Mouse (Mus musculus) liver, embryonic 16.5 days (tissue): ENCODE data around the gene Ccdc34. TPM values are rescaled to one million over a fixed set of nuclear protein-coding genes. Genes with fewer than 3 reads are reported as not detected.

Experiments used
- ATAC-seq: fragments of 200-750 bp; cut with Nextera tagmentation; 2 replicates; pipeline ENCODE4 v1.8.0; 2017; ENCODE audit warnings: low read depth, mild to moderate bottlenecking, moderate number of reproducible peaks, moderate library complexity
- H3K27ac ChIP-seq: fragments of 300-500 bp; sonication (generic); 2 replicates; pipeline ENCODE4 v1.5.1; 2014; ENCODE audit warnings: mild to moderate bottlenecking, low read length
- H3K27me3 ChIP-seq: fragments of 300-500 bp; sonication (generic); 2 replicates; pipeline ENCODE4 v1.6.1; 2014; ENCODE audit warnings: low read depth, low read length, mixed read lengths; ENCODE audit not compliant: control insufficient read depth, insufficient read depth
- H3K36me3 ChIP-seq: fragments of 300-500 bp; sonication (generic); 2 replicates; pipeline ENCODE4 v1.6.1; 2014; ENCODE audit warnings: mild to moderate bottlenecking; ENCODE audit not compliant: control insufficient read depth, insufficient read depth
- H3K4me1 ChIP-seq: fragments of 300-500 bp; sonication (generic); 2 replicates; pipeline ENCODE4 v1.6.1; 2014; ENCODE audit warnings: low read depth, low read length, mixed read lengths; ENCODE audit not compliant: control insufficient read depth
- H3K4me2 ChIP-seq: fragments of 300-500 bp; sonication (generic); 2 replicates; pipeline ENCODE4 v1.6.1; 2014; ENCODE audit warnings: low read depth, low read length, mixed read lengths
- H3K4me3 ChIP-seq: fragments of 300-500 bp; sonication (generic); 2 replicates; pipeline ENCODE4 v1.5.1; 2014; ENCODE audit warnings: low read depth, mild to moderate bottlenecking, low read length
- H3K9ac ChIP-seq: fragments of 300-500 bp; sonication (generic); 2 replicates; pipeline ENCODE4 v1.6.1; 2014; ENCODE audit warnings: low read depth, low read length
- H3K9me3 ChIP-seq: fragments of 300-500 bp; sonication (generic); replicated peaks from 2 replicates; pipeline ENCODE4 v1.6.1; 2016; ENCODE audit warnings: low read length; ENCODE audit not compliant: control insufficient read depth
- WGBS: fragments of 180-500 bp; shearing (Covaris S2); extraction: QIAGEN DNeasy Blood & Tissue Kit; methylation state at CpG from one replicate; pipeline ENCODE4 v1.1.7; 2014; ENCODE audit not compliant: insufficient replicate concordance; 5-methylcytosine and 5-hydroxymethylcytosine counted together
- polyA plus RNA-seq: library from polyadenylated mRNA; unstranded; fragments of >200 nt; fragmentation: Nextera tagmentation; extraction: Ambion mirVana; gene quantifications from 2 replicates; pipeline ENCODE4 v1.2.1, GENCODE M21; 2015

Gene Ccdc34
- polyA plus RNA-seq, 1 experiment from 2014 or later: 18.1 TPM

DNA sequence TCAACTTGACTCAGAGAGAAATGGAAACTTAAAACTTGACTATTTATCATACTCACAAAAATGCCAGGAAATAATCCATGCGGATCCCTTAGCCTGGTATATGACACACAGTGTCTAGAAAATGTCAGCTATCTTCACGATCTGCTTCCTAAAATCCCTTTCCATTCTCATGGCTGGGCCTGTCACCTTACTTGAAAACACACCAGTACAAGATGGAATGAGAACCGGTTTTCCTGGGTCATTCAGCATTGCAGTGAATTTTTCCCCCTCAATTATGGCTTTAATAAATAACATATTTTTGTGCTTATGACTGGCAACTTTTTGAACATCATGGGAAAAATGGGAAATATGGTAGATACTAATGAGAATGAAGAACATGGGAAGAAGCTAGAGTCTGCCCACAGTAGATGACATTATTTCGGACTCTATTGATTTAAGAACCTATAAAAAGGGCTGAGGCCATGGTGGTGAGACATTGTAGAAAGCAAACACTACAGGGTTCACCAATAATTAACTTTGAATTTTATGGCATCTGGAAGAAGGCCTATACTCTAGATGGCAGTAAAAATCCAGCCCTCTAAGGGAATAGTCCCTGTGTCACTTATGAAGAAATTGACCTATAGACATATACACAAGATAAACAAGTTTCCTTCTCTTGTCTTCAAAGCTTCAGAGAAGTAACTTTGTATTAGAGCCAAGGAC, 171.2 kb downstream of the Ccdc34 start:
- Histone ChIP-seq H3K9me3 (no peaks in the 10 kb centered on the region), H3K36me3 (no peaks in the 10 kb centered on the region), H3K27ac (no peak overlapping the region), H3K4me3 (no peak overlapping the region), H3K4me1 (no peaks in the 10 kb centered on the region), H3K9ac (no peak overlapping the region), H3K27me3 (no peaks in the 10 kb centered on the region), H3K4me2 (no peak overlapping the region)
- no peak for ATAC-seq
- WGBS: 56% methylated on average over 4 of the region's 4 CpGs

DNA sequence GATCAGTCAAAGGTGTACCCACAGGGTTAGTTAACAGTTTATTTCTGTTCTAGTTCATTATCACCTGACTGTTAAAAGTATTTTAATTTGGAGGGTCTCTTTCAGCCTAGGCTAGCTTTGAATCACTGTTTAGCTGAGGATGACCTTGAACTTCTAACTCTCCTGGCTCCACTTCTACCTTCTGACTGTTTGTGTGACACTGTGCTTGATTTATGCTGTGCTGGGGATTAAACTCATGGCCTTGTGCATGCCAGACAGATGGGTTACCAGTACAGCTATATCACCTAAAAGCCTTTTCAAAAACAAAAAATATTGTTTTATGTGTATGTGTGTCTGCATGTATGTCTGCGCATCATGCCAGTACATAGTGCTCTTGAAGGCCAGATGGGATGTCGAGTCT, 172.8 kb downstream of the Ccdc34 start:
- Histone ChIP-seq H3K27ac (no peak overlapping the region), H3K4me3 (no peak overlapping the region), H3K9ac (no peak overlapping the region), H3K4me2 (no peak overlapping the region), H3K27me3 (no peaks in the 10 kb centered on the region), H3K36me3 (no peaks in the 10 kb centered on the region), H3K9me3 (no peaks in the 10 kb centered on the region), H3K4me1 (no peaks in the 10 kb centered on the region)
- 62% methylated on average over 2 of the region's 2 CpGs for WGBS
- no peak for ATAC-seq

DNA sequence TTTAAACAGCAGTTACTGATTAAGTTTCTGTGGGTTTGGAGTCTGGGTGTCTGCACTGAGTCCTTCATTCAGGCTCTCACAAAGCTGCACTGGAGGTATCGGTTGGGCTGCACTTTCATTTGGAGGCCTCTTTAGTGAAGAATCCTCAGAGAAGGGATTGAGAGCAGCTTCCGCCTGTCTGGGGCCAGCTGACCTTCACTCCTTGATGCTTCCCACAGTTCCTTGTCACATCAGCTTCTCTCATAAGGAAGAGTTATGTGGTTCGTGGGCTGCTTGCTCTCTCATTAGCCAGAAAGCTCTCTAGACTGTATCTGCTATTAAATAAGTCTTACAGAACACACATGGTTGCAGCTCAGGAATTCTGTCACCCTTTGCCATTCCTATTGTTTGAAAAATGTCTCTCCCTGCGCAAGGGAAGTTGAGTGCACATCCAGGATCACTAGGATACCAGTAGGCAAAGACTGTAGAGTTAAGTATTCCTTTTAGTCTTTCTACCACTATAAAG, 173.6 kb downstream of the Ccdc34 start:
- Histone ChIP-seq H3K9me3 (no peaks in the 10 kb centered on the region), H3K27ac (no peak overlapping the region), H3K4me3 (no peak overlapping the region), H3K4me2 (no peak overlapping the region), H3K27me3 (no peaks in the 10 kb centered on the region), H3K9ac (no peak overlapping the region), H3K36me3 (no peaks in the 10 kb centered on the region), H3K4me1 (no peaks in the 10 kb centered on the region)
- no peak for ATAC-seq
- WGBS: 54% methylated on average over 4 of the region's 4 CpGs

DNA sequence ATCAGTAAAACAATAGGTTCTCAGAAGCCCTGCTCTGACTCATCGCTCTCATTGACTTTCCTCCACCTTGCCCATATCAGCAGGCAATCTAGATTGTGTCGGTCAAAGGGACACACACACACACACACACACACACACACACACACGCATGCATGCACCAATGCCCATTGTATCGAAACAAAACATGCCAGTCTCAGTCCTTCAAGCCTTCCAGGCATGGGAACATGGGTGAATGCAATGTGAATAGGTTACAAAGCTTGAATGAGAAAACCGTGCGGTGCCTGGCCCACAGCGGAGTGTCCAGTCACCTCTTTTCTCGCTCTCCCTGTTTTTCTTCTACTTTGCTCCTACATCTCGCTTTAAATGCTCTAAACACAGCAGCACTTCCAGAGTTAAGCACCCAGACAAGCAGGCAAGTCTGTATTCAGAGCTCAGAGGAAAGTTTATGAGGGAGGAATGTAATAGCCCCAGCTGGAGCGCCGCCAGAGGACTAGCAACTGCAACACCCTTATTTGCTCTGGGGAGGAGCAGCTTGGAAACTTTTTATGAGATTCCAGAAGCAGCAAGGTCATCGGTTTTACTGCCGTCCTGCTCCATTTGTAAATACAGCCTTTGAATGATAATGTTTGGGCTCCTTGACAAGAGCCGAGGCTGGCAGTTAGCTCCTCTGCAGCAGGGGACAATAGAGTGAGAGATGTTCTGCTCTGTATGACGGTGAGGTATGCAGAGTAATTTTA, 174.5 kb downstream of the Ccdc34 start:
- H3K4me2 ChIP-seq: no peak overlapping the region
- H3K27ac ChIP-seq: no peak overlapping the region
- no peaks in the 10 kb centered on the region for H3K9me3 ChIP-seq
- no peaks in the 10 kb centered on the region for H3K36me3 ChIP-seq
- peak; percentile 70 for ATAC-seq
- H3K4me1 ChIP-seq: no peaks in the 10 kb centered on the region
- 31% methylated on average over 15 of the region's 15 CpGs for WGBS
- H3K4me3 ChIP-seq: no peak overlapping the region
- H3K9ac ChIP-seq: no peak overlapping the region
- H3K27me3 ChIP-seq: no peaks in the 10 kb centered on the region

- no peak overlapping the region for H3K4me3 ChIP-seq
- no peak overlapping the region for H3K27ac ChIP-seq
- no peak overlapping the region for H3K4me2 ChIP-seq
Observed at GRCm38 (mm10) chr2:110192702-110193312, 175.2 kb downstream of the Ccdc34 start.

GRCm38 (mm10) chr2:110196551-110196950, 178.9 kb downstream of the Ccdc34 start:
- Histone ChIP-seq H3K4me2 (no peak overlapping the region), H3K9ac (no peak overlapping the region), H3K4me3 (no peak overlapping the region), H3K4me1 (no peaks in the 10 kb centered on the region), H3K9me3 (no peaks in the 10 kb centered on the region), H3K27me3 (no peaks in the 10 kb centered on the region), H3K27ac (no peak overlapping the region), H3K36me3 (no peaks in the 10 kb centered on the region)
- no peak for ATAC-seq
- WGBS: 52% methylated on average over 2 of the region's 2 CpGs

More at GRCm38 (mm10) chr2:110192702-110193312, 175.2 kb downstream of the Ccdc34 start:
- Histone ChIP-seq H3K27me3 (no peaks in the 10 kb centered on the region), H3K4me1 (no peaks in the 10 kb centered on the region), H3K36me3 (no peaks in the 10 kb centered on the region), H3K9ac (no peak overlapping the region), H3K9me3 (no peaks in the 10 kb centered on the region)
- 23% methylated on average over 3 of the region's 3 CpGs for WGBS
- no peak for ATAC-seq

DNA sequence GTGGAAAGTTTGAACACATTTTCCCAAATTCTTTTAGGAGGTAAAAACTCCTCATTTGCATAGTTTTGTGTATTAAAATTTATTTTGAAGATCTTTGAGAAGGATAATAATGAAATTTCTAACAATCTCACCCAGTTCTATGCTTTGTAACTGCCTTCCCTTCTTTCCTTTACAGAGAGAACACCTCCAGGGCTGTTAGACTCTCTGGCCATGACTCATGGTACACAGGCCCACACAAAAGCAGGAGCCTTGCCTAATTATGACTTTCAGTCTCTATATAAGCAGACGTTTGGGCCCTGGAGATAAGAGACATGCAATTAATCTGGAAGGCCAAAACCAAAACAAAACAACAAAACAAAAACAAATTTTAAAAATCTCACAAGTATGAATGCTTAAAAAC, 182.0 kb downstream of the Ccdc34 start:
- 29% methylated on average over 1 of the region's 1 CpGs for WGBS
- Histone ChIP-seq H3K9me3 (no peaks in the 10 kb centered on the region), H3K27ac (no peak overlapping the region), H3K4me2 (no peak overlapping the region), H3K4me1 (peaks cover 3% of the 10 kb centered on the region; the same call in 1 of the 2 replicates), H3K27me3 (no peaks in the 10 kb centered on the region), H3K9ac (no peak overlapping the region), H3K36me3 (no peaks in the 10 kb centered on the region), H3K4me3 (no peak overlapping the region)
- no peak for ATAC-seq

DNA sequence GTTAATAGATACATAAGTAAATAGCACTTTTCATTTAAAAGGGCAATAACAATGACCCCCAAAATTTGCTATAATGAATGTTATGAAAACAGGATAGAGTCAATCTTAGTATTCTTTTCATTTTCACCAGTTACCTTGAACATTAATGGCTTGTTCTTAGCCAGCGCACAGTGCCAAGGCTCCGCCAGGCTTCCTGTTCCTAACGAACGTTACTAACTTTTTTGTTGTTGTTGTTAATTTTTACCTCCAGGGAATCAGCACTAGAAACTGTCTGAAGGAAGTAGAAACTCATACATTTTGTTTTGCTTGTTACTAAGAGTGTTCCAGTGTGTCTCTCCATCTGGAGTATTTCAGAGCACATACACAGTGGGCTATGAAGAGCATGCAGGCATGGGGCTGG, 184.2 kb downstream of the Ccdc34 start:
- Histone ChIP-seq H3K36me3 (no peaks in the 10 kb centered on the region), H3K27me3 (no peaks in the 10 kb centered on the region), H3K9me3 (no peaks in the 10 kb centered on the region), H3K4me3 (no peak overlapping the region), H3K27ac (no peak overlapping the region), H3K4me1 (peaks cover 3% of the 10 kb centered on the region; the same call in 1 of the 2 replicates), H3K4me2 (no peak overlapping the region), H3K9ac (no peak overlapping the region)
- ATAC-seq: no peak
- WGBS: 72% methylated on average over 4 of the region's 4 CpGs
